8 mouse cellular contexts compared by ENCODE assay signal in the genomic region with DNA sequence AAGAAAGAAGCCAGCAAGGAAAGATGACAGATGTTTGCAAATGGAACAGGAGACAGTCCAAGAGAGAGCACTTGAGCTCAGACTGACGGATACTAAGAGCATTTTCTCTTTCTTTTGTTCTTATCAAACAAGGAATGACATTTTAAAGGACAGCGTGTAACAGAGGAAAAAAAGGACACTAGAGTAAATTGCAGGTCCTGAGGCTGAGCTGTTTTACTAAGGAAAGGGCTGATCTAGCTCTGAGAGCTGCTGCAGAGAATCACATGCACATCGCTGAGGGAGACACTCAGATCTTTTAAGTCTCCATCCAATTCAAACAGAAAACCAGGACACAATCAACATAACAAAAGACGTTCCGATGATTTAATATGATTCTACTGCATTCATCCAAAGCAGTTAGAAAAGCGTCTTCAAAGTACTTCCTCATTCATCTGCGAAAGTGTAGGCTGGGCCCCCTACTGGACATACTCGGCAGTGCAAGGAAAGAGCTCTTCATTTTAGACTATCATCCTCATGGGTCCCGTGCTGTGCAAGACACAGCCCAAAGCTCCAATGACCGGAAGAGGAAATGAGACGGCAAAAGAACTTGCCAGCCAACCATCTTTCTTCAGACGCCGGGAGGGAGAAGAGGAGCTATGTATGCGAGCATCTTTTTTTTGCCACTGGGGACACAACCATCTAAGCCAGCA.
DNase-seq lines count a peak whose midpoint lies in the region; ATAC-seq and TF ChIP-seq lines count a peak whose summit lies in the region.

No protein-coding gene starts in this region.

- H3K4me2 ChIP-seq in kidney, embryonic 16.5 days (replicated peaks; ENCODE audit: low read depth, low read length) = peak overlapping the region; percentile 34
- H3K4me2 ChIP-seq in limb, embryonic 14.5 days (replicated peaks; ENCODE audit: low read depth, low read length, severe bottlenecking) = peak overlapping the region; percentile 29; the same call in 1 of the 2 replicates
- H3K4me2 ChIP-seq in neural tube, embryonic 12.5 days (replicated peaks) = peak overlapping the region; percentile 38; the same call in 1 of the 2 replicates

- peak overlapping the region; percentile 35 for H3K4me3 ChIP-seq in heart, embryonic 10.5 days
- H3K4me3 ChIP-seq in kidney, embryonic 16.5 days (ENCODE audit: low read length) = 0 out of 2 replicates have a peak overlapping the region, but pooled peaks have one; percentile 6
- no peak overlapping the region for H3K4me3 ChIP-seq in limb, embryonic 14.5 days (replicated peaks; ENCODE audit: low read length)
- H3K4me3 ChIP-seq in neural tube, embryonic 12.5 days = no peak overlapping the region

- H3K4me1 ChIP-seq in heart, embryonic 10.5 days = no peaks in the 10 kb centered on the region
- no peaks in the 10 kb centered on the region for H3K4me1 ChIP-seq in kidney, embryonic 16.5 days (ENCODE audit: insufficient read depth, low read length)
- H3K4me1 ChIP-seq in limb, embryonic 14.5 days (ENCODE audit: control insufficient read depth, insufficient read depth, low read length) = no peaks in the 10 kb centered on the region
- no peaks in the 10 kb centered on the region for H3K4me1 ChIP-seq in neural tube, embryonic 12.5 days

- no peak overlapping the region for H3K27ac ChIP-seq in heart, embryonic 10.5 days
- H3K27ac ChIP-seq in kidney, embryonic 16.5 days (ENCODE audit: low read length) = no peak overlapping the region
- no peak overlapping the region for H3K27ac ChIP-seq in limb, embryonic 14.5 days (replicated peaks; ENCODE audit: low read depth, low read length)
- no peak overlapping the region for H3K27ac ChIP-seq in neural tube, embryonic 12.5 days

- TF ChIP-seq POLR2A in limb, embryonic 14.5 days (IDR thresholded peaks at IDR 0.05; ENCODE audit: borderline replicate concordance, extremely low read depth, insufficient read depth, insufficient read length) = no peak

- H3K27me3 ChIP-seq in heart, embryonic 10.5 days (ENCODE audit: insufficient read depth, poor library complexity, severe bottlenecking) = no peaks in the 10 kb centered on the region
- no peaks in the 10 kb centered on the region for H3K27me3 ChIP-seq in kidney, embryonic 16.5 days (ENCODE audit: insufficient read depth, low read length)
- H3K27me3 ChIP-seq in limb, embryonic 14.5 days (ENCODE audit: control insufficient read depth, insufficient read depth, low read length) = no peaks in the 10 kb centered on the region
- H3K27me3 ChIP-seq in neural tube, embryonic 12.5 days (replicated peaks) = no peaks in the 10 kb centered on the region

- H3K9ac ChIP-seq in kidney, embryonic 16.5 days (replicated peaks; ENCODE audit: low read length) = no peak overlapping the region
- H3K9ac ChIP-seq in limb, embryonic 14.5 days (ENCODE audit: low read depth, low read length, severe bottlenecking) = 0 out of 2 replicates have a peak overlapping the region, but pooled peaks have one; percentile 12
- no peak overlapping the region for H3K9ac ChIP-seq in neural tube, embryonic 12.5 days

- DNase-seq in 3134 (ENCODE audit: extremely low read depth, insufficient read length, low spot score) = peak; percentile 19
- DNase-seq in adrenal gland, adult 2 months = peak; percentile 72
- DNase-seq in embryo, embryonic 11.5 days (ENCODE audit: low read depth, low spot score) = peak; percentile 47
- peak; percentile 78 for DNase-seq in heart, embryonic 10.5 days (ENCODE audit: low spot score)
- DNase-seq in limb, embryonic 14.5 days (ENCODE audit: low spot score) = peak; percentile 68
- peak; percentile 46 for DNase-seq in thymus, postnatal 4 days

- ATAC-seq in kidney, embryonic 16.5 days (ENCODE audit: low FRiP score, low TSS enrichment) = peak; percentile 76; the same call in 1 of the 2 replicates
- ATAC-seq in limb, embryonic 14.5 days (ENCODE audit: low FRiP score, low read depth) = no peak
- ATAC-seq in neural tube, embryonic 12.5 days (ENCODE audit: low FRiP score, low read depth) = peak; percentile 72

- H3K36me3 ChIP-seq in heart, embryonic 10.5 days = no peaks in the 10 kb centered on the region
- no peaks in the 10 kb centered on the region for H3K36me3 ChIP-seq in kidney, embryonic 16.5 days (ENCODE audit: insufficient read depth, low read length)
- no peaks in the 10 kb centered on the region for H3K36me3 ChIP-seq in limb, embryonic 14.5 days (ENCODE audit: control insufficient read depth, insufficient read depth, low read length)
- no peaks in the 10 kb centered on the region for H3K36me3 ChIP-seq in neural tube, embryonic 12.5 days

- 29% methylated on average over 14 of the region's 14 CpGs for WGBS in heart, embryonic 10.5 days
- 34% methylated on average over 14 of the region's 14 CpGs for WGBS in kidney, embryonic 16.5 days
- WGBS in limb, embryonic 14.5 days = 35% methylated on average over 14 of the region's 14 CpGs
- 32% methylated on average over 14 of the region's 14 CpGs for WGBS in neural tube, embryonic 12.5 days

- no peaks in the 10 kb centered on the region for H3K9me3 ChIP-seq in heart, embryonic 10.5 days
- H3K9me3 ChIP-seq in kidney, embryonic 16.5 days (ENCODE audit: low read length) = no peaks in the 10 kb centered on the region
- H3K9me3 ChIP-seq in limb, embryonic 14.5 days (ENCODE audit: control insufficient read depth, low read length) = no peaks in the 10 kb centered on the region
- no peaks in the 10 kb centered on the region for H3K9me3 ChIP-seq in neural tube, embryonic 12.5 days

Comparison
In these comparisons a context has a peak if more than half of its experiments do, and no peak if none do; other contexts are left out.
1. DNase-seq: peak in every context shown above with its lines; median percentile 78 in heart, embryonic 10.5 days; 72 in adrenal gland, adult 2 months; 68 in limb, embryonic 14.5 days; 47 in embryo, embryonic 11.5 days; 46 in thymus, postnatal 4 days; 19 in 3134.
2. H3K4me3 ChIP-seq: peak in heart, embryonic 10.5 days (single experiment) and kidney, embryonic 16.5 days (single experiment); none in limb, embryonic 14.5 days (single experiment) and neural tube, embryonic 12.5 days (single experiment).
3. Peak in every context shown above with its lines, with median percentiles within 50 percentile points of each other: H3K4me2 ChIP-seq.